Mouse (Mus musculus) cortical plate, adult 2 months (tissue): ENCODE results near the gene Vmn1r88.

Source experiments
- CTCF ChIP-seq: fragments of 200-500 bp; IDR thresholded peaks from 2 replicates; pipeline ENCODE4 v1.5.1; 2011; ENCODE audit warnings: mild to moderate bottlenecking, control low read depth, low read length; ENCODE audit not compliant: insufficient read depth; ENCODE audit errors: extremely low read depth
- POLR2A ChIP-seq: fragments of 200-500 bp; IDR thresholded peaks from 2 replicates; pipeline ENCODE4 v1.6.1; 2011; ENCODE audit warnings: mild to moderate bottlenecking, low read length, control low read depth; ENCODE audit not compliant: insufficient read depth; ENCODE audit errors: extremely low read depth

- TF ChIP-seq CTCF (no peak), POLR2A (no peak)
Observed at GRCm38 (mm10) chr7:13119817-13120216, 39.6 kb upstream of the Vmn1r88 start, which contains the start of gene Vmn1r86.
